Mouse (Mus musculus): ENCODE data around the gene Fam45a. TPM values are rescaled to one million over a fixed set of nuclear protein-coding genes. Genes with fewer than 3 reads are reported as not detected.
A peak's percentile ranks its signal among the peaks of the same experiment; 100 is the strongest.

Gene Fam45a
- 32.3 and 37.6 TPM in 2 replicates for polyA plus RNA-seq (2011; ENCODE audit: insufficient read depth, insufficient read length, low read depth, missing spikeins)

DNA sequence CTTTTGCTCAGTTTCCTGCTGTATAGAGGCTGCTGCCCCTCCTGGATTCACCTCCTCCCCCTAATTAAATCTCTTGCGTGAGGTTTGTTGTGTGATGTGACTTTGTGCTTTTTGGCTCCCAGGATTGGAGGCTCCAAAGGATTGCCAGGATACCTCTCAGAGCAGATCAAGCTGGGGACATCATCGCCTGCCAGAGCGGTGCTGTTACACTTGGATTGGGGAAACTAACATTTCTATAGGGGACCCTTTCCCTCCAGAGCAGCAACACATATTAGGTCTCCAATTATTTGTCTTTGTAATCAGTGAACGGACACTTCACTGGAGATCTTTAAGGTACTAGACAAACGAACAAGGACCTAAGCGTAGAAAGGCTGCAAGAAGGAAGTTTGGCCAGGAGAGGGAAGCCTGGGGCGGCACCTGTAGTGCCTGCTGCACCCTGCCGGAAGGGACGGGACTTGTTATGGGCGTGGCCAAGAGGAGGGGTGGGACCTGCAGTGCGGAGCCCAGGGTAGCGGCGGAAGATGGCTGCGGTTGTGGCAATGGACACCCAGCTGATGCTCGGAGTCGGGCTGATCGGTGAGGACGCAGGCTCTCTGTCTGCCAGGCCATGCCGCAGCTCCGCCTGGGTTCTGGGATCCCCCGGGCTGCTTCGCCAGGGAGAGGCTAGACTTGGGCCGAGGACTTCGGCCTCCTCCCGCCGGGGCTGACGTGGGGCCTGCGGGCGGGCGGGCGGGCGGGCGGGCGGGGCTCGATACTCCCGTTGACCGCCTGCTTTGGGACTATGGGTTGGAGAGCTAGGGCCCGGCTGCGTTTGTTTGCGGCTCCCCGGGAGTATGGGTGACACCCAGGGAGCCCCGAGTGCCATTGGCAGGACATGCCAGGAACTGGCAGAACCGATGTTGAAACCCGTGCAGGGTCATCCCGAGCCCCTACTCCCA lies at the start of gene Fam45a:
Gene Fam45a (plus strand): TSS at position 488 of the 938 bp plus-strand sequence.
- H3K27me3 ChIP-seq (ENCODE audit: control insufficient read depth, insufficient read depth, low read length, poor library complexity, severe bottlenecking), result no peaks in the 10 kb centered on the region
- H3K9me3 ChIP-seq (replicated peaks; ENCODE audit: control insufficient read depth, insufficient read depth, low read length, poor library complexity, severe bottlenecking), result no peaks in the 10 kb centered on the region
- peak within 1 kb of the TSS; percentile 68 for H3K27ac ChIP-seq (ENCODE audit: insufficient read depth, low read length)
- TF ChIP-seq EP300 (IDR thresholded peaks at IDR 0.05; ENCODE audit: insufficient read depth, low read depth, low read length) (no peak), CTCF (IDR thresholded peaks at IDR 0.05; ENCODE audit: low read depth, low read length) (peak; percentile 57), POLR2A (IDR thresholded peaks at IDR 0.05; ENCODE audit: insufficient read depth, low read length) (peak; percentile 51)
- H3K9ac ChIP-seq (ENCODE audit: low read depth, poor library complexity, severe bottlenecking), result peak within 1 kb of the TSS; percentile 74
- no peaks in the 10 kb centered on the region for H3K4me1 ChIP-seq (ENCODE audit: control insufficient read depth, insufficient read depth, low read length)
- H3K4me3 ChIP-seq (ENCODE audit: low read depth, low read length), result peak within 1 kb of the TSS; percentile 86
- H3K36me3 ChIP-seq (ENCODE audit: control insufficient read depth, insufficient read depth, low read length, poor library complexity, severe bottlenecking), result peaks cover 10% of the 10 kb centered on the region

DNA sequence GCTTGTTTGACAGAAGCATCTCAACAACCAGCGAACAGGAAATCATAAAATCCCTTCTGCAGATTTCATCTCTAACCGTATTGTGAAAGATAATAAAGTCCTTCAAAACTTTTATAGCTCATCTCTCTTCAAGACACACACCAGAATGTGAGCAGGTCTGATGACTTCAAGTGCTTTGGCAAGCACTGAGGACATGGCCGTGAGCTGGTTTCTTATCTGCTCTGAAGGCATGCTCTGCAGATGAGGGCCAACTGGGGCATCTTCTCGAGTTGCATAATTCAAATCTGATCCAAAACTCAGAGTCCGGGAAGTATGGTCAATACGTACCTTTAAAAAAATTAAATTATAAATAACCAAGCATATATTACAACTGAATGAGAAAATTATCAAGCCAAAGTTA lies 38.0 kb upstream of the Fam45a start:
- Histone ChIP-seq H3K27me3 (ENCODE audit: control insufficient read depth, insufficient read depth, low read length, poor library complexity, severe bottlenecking) (no peaks in the 10 kb centered on the region), H3K36me3 (ENCODE audit: control insufficient read depth, insufficient read depth, low read length, poor library complexity, severe bottlenecking) (peaks cover 85% of the 10 kb centered on the region), H3K9ac (ENCODE audit: low read depth, poor library complexity, severe bottlenecking) (no peak overlapping the region), H3K4me1 (ENCODE audit: control insufficient read depth, insufficient read depth, low read length) (no peaks in the 10 kb centered on the region), H3K9me3 (replicated peaks; ENCODE audit: control insufficient read depth, insufficient read depth, low read length, poor library complexity, severe bottlenecking) (no peaks in the 10 kb centered on the region), H3K4me3 (ENCODE audit: low read depth, low read length) (no peak overlapping the region), H3K27ac (ENCODE audit: insufficient read depth, low read length) (no peak overlapping the region)
- no peak for TF ChIP-seq CTCF (IDR thresholded peaks at IDR 0.05; ENCODE audit: low read depth, low read length)
- TF ChIP-seq EP300 (IDR thresholded peaks at IDR 0.05; ENCODE audit: insufficient read depth, low read depth, low read length), result no peak
- TF ChIP-seq POLR2A (IDR thresholded peaks at IDR 0.05; ENCODE audit: insufficient read depth, low read length), result no peak

DNA sequence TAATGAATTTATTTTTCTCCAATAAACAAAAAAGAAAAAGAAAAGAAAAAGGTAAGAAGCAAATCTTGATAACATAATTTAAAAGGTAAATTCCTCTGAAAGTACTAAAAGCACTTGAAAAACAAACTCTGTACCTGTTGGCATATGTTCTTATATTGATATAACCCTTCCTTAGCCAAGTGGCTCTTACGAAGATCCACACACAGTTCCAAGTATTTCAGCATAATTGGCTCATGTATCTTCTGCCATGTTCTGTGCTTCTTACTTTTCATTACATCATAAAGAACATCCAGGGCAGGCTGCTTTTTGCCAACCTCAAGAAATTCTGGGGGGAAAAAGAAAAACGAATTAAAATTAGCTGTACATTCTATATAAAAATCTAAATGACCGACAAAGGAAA lies 29.4 kb upstream of the Fam45a start:
- Histone ChIP-seq H3K9ac (ENCODE audit: low read depth, poor library complexity, severe bottlenecking) (no peak overlapping the region), H3K4me1 (ENCODE audit: control insufficient read depth, insufficient read depth, low read length) (no peaks in the 10 kb centered on the region), H3K27ac (ENCODE audit: insufficient read depth, low read length) (no peak overlapping the region), H3K36me3 (ENCODE audit: control insufficient read depth, insufficient read depth, low read length, poor library complexity, severe bottlenecking) (peaks cover 69% of the 10 kb centered on the region), H3K9me3 (replicated peaks; ENCODE audit: control insufficient read depth, insufficient read depth, low read length, poor library complexity, severe bottlenecking) (no peaks in the 10 kb centered on the region), H3K27me3 (ENCODE audit: control insufficient read depth, insufficient read depth, low read length, poor library complexity, severe bottlenecking) (no peaks in the 10 kb centered on the region), H3K4me3 (ENCODE audit: low read depth, low read length) (no peak overlapping the region)
- TF ChIP-seq EP300 (IDR thresholded peaks at IDR 0.05; ENCODE audit: insufficient read depth, low read depth, low read length) (no peak), POLR2A (IDR thresholded peaks at IDR 0.05; ENCODE audit: insufficient read depth, low read length) (no peak), CTCF (IDR thresholded peaks at IDR 0.05; ENCODE audit: low read depth, low read length) (no peak)

DNA sequence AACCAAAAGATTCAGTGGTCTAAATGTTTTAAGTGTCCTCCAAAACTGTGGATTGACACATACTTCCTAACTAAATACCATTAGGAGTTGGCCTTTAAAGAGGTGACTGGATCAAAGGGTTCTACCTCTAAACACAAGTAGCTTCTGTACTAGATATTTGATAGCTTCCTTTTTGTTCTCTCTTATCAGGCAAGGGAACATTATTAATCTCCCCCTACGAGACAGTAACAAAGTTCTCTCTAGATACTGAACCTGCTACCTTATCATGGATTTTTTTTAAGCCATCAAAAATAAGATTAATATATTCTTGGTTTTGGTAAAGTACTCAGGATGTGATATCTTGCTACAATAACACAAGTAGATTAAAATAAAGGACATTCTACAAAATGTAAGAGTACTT lies 26.7 kb upstream of the Fam45a start:
- peaks cover 61% of the 10 kb centered on the region for H3K36me3 ChIP-seq (ENCODE audit: control insufficient read depth, insufficient read depth, low read length, poor library complexity, severe bottlenecking)
- no peaks in the 10 kb centered on the region for H3K9me3 ChIP-seq (replicated peaks; ENCODE audit: control insufficient read depth, insufficient read depth, low read length, poor library complexity, severe bottlenecking)
- no peaks in the 10 kb centered on the region for H3K4me1 ChIP-seq (ENCODE audit: control insufficient read depth, insufficient read depth, low read length)
- no peak for TF ChIP-seq EP300 (IDR thresholded peaks at IDR 0.05; ENCODE audit: insufficient read depth, low read depth, low read length)
- no peak for TF ChIP-seq CTCF (IDR thresholded peaks at IDR 0.05; ENCODE audit: low read depth, low read length)
- TF ChIP-seq POLR2A (IDR thresholded peaks at IDR 0.05; ENCODE audit: insufficient read depth, low read length), result no peak
- no peak overlapping the region for H3K27ac ChIP-seq (ENCODE audit: insufficient read depth, low read length)
- H3K27me3 ChIP-seq (ENCODE audit: control insufficient read depth, insufficient read depth, low read length, poor library complexity, severe bottlenecking), result no peaks in the 10 kb centered on the region
- H3K9ac ChIP-seq (ENCODE audit: low read depth, poor library complexity, severe bottlenecking), result no peak overlapping the region
- H3K4me3 ChIP-seq (ENCODE audit: low read depth, low read length), result no peak overlapping the region

DNA sequence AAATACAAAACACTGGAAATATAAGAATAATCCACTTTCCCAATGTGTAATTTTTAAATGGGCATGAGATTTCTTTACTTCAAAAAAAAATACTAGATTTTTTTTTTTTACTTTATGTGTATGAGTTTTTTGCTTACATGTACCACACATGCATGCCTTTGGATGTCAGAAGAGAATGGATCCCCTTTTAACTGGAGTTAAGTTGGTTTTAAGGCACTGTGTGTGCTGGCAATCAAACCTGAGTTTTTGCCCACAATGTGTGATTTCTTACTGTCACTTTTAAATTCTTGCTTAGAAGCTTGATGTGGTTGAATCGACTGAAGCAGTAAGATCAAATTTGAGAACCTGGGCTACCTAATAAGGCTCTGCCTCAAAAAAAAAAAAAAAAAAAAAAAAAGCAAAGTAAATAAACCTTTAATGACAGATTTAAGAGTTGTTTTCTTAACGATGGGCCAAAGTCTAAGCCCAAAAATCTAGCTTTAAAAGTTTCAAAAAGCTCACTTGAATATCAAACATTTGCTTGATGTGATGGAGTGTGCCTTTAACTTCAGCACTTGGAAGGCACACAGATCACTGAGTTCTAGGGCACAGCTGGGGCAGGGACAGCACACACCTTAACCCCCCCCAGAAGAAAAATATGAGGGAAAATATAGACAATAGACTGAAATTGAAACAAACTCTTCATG lies 23.8 kb upstream of the Fam45a start:
- H3K9me3 ChIP-seq (replicated peaks; ENCODE audit: control insufficient read depth, insufficient read depth, low read length, poor library complexity, severe bottlenecking), result no peaks in the 10 kb centered on the region

More for the DNA sequence above, 23.8 kb upstream of the Fam45a start:
- Histone ChIP-seq H3K36me3 (ENCODE audit: control insufficient read depth, insufficient read depth, low read length, poor library complexity, severe bottlenecking) (peaks cover 37% of the 10 kb centered on the region), H3K9ac (ENCODE audit: low read depth, poor library complexity, severe bottlenecking) (peak overlapping the region; percentile 6), H3K4me1 (ENCODE audit: control insufficient read depth, insufficient read depth, low read length) (no peaks in the 10 kb centered on the region), H3K27me3 (ENCODE audit: control insufficient read depth, insufficient read depth, low read length, poor library complexity, severe bottlenecking) (no peaks in the 10 kb centered on the region), H3K4me3 (ENCODE audit: low read depth, low read length) (no peak overlapping the region), H3K27ac (ENCODE audit: insufficient read depth, low read length) (no peak overlapping the region)
- TF ChIP-seq CTCF (IDR thresholded peaks at IDR 0.05; ENCODE audit: low read depth, low read length) (no peak), EP300 (IDR thresholded peaks at IDR 0.05; ENCODE audit: insufficient read depth, low read depth, low read length) (no peak), POLR2A (IDR thresholded peaks at IDR 0.05; ENCODE audit: insufficient read depth, low read length) (no peak)
